Mouse (Mus musculus) stomach, postnatal 0 days (tissue): ENCODE data around the gene Sypl2.
A peak's percentile ranks its signal among the peaks of the same experiment; 100 is the strongest.

Source experiments
- CTCF ChIP-seq: IDR thresholded peaks from 2 replicates; pipeline ENCODE4 v1.5.1; 2016; ENCODE audit warnings: antibody characterized with exemption, low read depth, mild to moderate bottlenecking, moderate library complexity
- EP300 ChIP-seq: optimal IDR thresholded peaks from 2 replicates; pipeline ENCODE3; 2016; ENCODE audit warnings: antibody characterized with exemption

GRCm38 (mm10) chr3:108203621-108204325 is 22.7 kb downstream of the Sypl2 start:
- TF ChIP-seq CTCF (peak; percentile 94), EP300 (no peak)
